Mouse (Mus musculus) MN1 (cell line): ENCODE results near the gene Net1.
"Not testable (repeated sequence)": the region's sequence is repeated elsewhere in the genome, so short reads cannot be mapped to it uniquely, and the experiment has no call there.

Experiments
- DNase-seq: peaks from one replicate; pipeline ENCODE4 v3.0.0-alpha.2; 2016; ENCODE audit warnings: low spot score

Net1 gene

DNA sequence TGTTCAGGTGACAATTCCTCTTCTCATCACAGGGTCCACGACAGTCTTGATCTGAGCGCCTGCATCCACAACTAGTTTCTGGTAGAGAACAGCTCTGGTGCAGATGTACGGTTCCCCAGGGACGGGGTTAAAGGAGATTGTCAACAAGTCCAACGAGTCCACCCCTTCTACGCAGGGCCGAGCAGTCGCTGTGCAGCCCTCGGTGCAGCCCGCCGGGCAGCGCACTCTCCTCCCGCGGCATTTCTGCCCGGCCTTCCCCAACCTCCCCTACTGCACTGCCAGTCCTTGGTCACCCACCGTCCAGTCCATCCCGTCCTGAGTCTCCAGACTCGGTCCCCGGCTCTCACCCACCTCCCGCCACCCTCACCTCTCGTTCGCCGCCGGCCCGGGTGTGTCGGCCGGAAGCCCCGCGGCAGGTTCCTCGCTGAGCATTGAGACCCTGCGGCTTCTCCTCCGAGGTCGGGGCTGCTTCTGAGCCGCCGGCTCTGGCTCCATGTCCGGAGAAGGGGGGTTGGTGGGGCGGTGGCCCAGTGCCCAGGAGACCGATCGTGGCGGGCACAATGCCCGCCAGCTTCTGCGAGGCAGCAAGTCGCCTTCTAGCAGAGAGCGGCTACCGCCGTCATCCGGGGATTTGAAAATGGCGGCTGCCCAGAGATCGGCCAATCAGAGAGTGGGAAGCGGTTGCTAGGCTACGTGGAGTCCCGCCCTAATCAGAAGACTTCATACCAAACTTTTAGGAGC lies at the start of gene Net1, which contains the start of gene Tubal3:
Gene Net1, minus strand, starts transcription at position 650 of the 741 bp plus-strand sequence.
Gene Tubal3, plus strand, starts transcription at position 704 of the 741 bp plus-strand sequence.
- DNase-seq, result peak; percentile 93

DNA sequence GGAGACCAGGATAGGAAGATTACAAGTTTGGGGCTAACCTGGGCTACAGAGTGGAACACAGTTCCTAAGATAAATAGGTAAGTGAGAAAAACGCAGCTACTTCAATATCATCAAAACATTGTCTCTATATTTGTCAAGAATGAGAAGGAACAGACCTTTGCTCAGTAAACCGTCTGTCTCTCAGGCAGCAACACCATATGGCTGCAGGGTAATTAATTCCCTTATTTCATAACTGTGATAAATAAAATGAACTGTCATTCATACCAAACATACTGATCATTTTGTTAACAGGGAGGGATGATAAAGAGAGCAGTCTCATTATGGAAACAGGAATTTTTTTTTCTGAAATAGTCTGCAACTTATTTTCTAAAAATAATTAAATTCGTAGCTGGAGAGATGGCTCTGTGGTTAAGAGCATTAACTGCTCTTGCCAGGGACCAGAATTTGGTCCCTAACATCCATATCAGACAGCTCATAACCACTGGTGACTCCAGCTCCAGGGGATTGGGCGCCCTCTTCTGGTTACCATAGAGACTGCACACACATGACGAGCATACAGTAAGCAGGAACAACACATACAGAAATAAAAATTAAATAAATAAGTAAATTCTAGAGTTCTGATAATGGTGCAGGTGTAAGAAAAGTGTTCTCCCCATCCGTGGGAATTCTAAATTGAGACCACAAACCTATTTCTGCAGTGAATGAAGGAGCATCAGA lies 33.3 kb upstream of the Net1 start:
- DNase-seq, result no peak

- DNase-seq, result no peak
Measured at GRCm38 (mm10) chr13:3949477-3949876, 31.5 kb upstream of the Net1 start.

DNA sequence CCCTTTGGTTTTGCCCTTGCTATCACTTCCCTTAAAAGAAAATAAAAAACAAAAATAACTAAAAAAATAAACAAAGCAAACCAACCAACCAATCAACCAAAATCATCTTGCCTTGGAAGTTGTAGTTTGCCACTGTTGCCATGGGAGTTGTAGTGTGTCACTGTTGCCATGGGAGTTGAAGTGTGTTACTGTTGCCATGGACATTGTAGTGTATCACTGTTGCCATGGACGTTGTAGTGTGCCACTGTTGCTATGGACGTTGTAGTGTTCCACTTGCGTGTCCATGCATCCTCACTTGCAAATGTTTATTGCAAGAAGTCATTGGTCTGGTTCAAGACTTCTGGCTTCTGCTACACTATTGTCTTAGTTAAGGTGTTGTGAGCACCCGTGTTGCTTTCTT lies 29.2 kb upstream of the Net1 start:
- DNase-seq, result no peak

- no peak for DNase-seq
Measured at GRCm38 (mm10) chr13:3945249-3945648, 27.2 kb upstream of the Net1 start, which contains the start of gene Ucn3. Gene Ucn3 (minus strand): TSS chr13:3945349.

- no peak for DNase-seq
Measured at GRCm38 (mm10) chr13:3944699-3945098, 26.7 kb upstream of the Net1 start.

DNA sequence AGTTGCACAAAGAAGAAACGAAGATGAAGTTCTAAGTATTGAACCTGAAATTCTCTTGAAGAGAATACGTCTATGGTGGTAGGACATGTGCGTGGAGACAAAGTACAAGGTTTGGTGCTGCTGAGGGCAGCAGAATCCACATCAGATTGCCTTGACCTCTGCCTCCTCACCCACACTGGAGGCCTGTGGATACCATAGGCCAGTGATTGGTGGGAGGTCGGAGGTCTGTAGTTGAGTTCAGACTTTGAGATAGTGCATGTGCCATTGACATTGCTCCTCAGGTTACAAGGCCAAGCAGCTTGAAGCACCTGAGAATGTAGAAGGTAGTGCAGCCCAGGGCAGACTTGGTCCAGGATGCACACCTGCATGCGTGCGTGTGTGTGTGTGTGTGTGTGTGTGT lies 8.0 kb upstream of the Net1 start:
- no peak for DNase-seq

GRCm38 (mm10) chr13:3925632-3926031 lies 7.6 kb upstream of the Net1 start:
- DNase-seq, result no peak

- DNase-seq, result no peak
Measured at GRCm38 (mm10) chr13:3924483-3924882, 6.5 kb upstream of the Net1 start.

DNA sequence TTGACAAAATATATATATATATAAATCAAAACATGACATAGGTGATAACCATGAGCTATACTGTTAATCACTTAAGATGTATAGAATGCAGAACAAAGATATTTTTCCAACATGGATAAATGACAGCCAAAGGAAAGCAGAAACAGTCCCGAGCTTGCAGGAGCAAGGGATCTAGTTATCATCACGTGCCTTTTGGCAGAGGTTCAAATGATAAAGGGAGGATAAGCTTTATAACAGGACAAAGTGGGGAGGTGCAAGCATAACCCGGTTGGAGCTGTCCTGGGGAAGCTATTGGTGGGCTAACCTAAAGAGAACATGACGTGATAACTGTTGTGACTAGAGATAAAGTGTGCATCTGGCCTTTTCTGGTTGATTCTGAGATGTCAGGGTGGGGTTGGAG lies 4.5 kb downstream of the Net1 start:
- DNase-seq, result no peak

DNA sequence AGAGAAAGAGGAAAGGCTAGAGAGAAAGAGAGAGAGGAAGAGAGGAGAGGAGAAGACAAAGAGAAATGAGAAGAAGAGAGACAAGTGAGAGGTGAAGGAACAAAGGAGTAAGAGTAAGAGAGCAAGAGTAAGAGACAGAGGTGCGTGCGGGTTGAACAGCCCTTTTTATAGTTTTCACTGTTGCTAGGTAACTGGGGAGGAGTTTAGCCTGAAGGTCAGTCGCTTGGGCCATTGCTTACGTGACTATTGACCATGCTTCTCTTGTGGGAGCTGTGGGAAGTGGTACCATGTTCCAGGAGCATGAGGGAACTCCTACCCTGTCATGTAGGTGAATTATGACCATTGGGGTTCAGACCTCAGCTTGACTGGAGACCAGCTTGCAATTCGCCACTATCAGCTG lies 7.7 kb downstream of the Net1 start:
- no peak for DNase-seq

DNA sequence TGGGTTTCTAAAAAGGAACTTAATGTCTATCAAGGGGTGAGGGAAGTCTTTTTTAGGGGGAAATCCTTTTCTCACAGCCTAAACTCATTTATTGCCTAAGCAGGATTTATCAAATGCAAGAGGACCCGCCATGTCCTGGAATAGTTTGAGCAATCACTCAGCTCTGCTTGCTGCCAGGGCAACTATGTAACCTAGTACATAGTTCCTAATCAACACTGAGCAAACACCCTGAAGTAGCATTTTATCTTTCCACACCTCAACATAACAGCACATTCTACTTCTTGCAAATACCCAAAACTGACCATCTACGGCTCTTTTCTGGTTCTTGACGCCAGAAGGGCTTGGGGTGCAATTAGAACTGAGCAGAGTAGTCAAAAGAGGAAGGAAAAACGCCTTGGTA lies 9.8 kb downstream of the Net1 start:
- no peak for DNase-seq

GRCm38 (mm10) chr13:3907151-3907696 lies 10.8 kb downstream of the Net1 start:
- DNase-seq, result no peak

- no peak for DNase-seq
Measured at GRCm38 (mm10) chr13:3899301-3899700, 18.7 kb downstream of the Net1 start.

GRCm38 (mm10) chr13:3898202-3898601 lies 19.8 kb downstream of the Net1 start:
- not testable (repeated sequence) for DNase-seq

DNA sequence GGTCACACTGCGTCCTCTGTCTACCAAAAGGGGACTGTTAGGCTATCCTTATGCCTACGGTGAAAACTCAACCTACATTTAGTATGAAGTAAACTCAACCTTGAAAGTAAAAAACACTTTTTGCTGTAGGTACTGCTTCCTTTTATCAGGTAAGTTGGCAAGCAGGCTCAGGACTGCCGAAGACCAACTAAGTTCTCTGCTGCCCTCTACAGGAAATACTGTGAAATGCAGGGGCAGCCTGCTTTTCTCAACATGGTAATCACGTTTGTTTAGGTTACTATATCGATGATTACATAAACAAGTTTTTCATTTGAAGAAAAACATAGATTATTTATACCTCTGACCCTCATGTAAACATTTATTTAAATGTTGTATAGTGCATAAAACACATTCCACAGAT lies 21.1 kb downstream of the Net1 start:
- peak; percentile 76 for DNase-seq

GRCm38 (mm10) chr13:3896032-3896431 lies 22.0 kb downstream of the Net1 start:
- no peak for DNase-seq

- no peak for DNase-seq
Measured at GRCm38 (mm10) chr13:3895397-3895980, 22.5 kb downstream of the Net1 start.

DNA sequence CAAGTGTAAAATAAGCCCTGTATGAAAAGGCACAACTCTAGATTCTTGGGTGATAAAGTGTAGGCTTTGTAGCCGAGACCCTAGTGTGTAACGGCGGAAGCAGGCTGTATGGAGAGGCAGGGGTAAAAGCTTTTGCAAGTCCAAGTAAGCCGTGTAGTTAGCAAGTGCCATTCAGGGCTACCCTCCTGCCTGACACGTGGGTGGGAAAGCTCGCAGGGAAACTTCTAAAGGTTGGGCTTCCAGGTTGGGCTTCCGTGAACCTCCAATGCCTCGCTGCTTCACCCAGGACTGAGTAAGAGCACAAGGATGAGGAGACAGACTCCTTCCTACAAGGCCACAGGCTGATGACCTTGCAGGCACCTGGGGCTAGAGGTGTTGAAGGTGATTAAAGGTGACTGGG lies 23.5 kb downstream of the Net1 start:
- DNase-seq, result no peak

DNA sequence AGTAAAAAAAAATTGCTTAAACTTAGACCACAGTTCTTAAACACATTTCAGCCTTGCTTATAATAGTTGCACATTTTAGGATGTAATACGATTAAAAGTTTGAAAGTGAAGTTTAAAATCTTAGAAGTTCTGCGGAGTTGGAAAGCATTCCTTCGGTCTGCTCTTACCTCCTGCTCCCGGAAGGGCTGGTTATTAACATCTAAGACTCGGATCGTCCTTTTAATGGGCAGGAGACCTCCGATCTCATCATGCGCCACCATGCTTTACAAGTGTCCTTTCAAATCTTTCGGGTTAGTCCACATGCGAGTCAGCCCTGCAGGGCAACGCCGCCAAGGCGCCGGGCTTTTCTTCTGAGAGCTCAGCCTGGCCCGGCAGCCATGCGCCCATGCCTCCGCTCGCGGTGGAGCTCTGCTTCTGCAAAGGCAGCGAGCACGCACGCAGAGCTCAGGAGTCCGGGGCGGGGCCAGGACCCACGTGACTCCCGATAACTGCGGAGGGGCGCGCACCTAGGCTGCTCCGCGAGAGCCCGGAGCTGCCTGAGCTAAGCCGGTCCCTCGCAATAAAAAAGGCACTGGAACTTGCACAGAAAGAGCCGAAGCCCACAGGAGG lies 24.8 kb downstream of the Net1 start:
- DNase-seq, result no peak

GRCm38 (mm10) chr13:3892601-3893000 lies 25.4 kb downstream of the Net1 start:
- no peak for DNase-seq

GRCm38 (mm10) chr13:3891479-3892087 lies 26.4 kb downstream of the Net1 start:
- DNase-seq, result no peak
